Mouse (Mus musculus) testis, adult 2 months (tissue): ENCODE data around the gene Tle2.

Experiments used
- CTCF ChIP-seq: fragments of 200-500 bp; IDR thresholded peaks from 2 replicates; pipeline ENCODE4 v1.5.1; 2012; ENCODE audit warnings: low read depth, mild to moderate bottlenecking, inconsistent platforms, low read length, moderate library complexity; ENCODE audit not compliant: control insufficient read depth, insufficient read depth, insufficient replicate concordance
- POLR2A ChIP-seq: fragments of 200-500 bp; IDR thresholded peaks from 2 replicates; pipeline ENCODE4 v1.6.1; 2012; ENCODE audit warnings: low read depth, mild to moderate bottlenecking, inconsistent platforms, low read length, moderate library complexity; ENCODE audit not compliant: control insufficient read depth

DNA sequence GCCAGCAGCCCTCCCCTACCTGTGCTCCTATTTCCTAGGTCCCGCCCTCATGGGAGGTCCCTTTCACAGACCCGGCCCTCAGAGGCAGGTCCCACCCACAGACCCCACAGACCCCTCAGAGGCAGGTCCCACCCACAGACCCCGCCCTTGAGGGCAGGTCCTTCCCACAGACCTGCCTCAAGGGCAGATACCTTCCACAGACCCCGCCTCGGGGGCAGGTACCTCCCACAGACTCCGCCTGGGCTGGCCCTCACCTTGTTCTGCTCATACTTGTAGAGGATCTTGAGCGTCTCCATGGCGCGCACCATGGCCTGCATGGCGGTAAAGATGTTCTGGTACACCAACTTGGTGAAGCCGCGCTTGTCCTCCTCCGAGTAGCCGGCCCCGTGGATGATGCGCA, 39.5 kb upstream of the Tle2 start:
- TF ChIP-seq CTCF (no peak), POLR2A (no peak)
